Comparison of ENCODE assay signal across 10 mouse cellular contexts in genomic region chr13:108329693-108330092, GRCm38 (mm10). TPM values are rescaled to one million over a fixed set of nuclear protein-coding genes. Genes with fewer than 3 reads are reported as not detected.
DNase-seq lines count a peak whose midpoint lies in the region; ATAC-seq lines count a peak whose summit lies in the region.
"Had no signal": no experiment of that assay in that cellular context is flagged by ENCODE, and none has a peak within 500 bp of the region (broad histone marks: within the 10 kb centered on the region; RNA-seq: fewer than 3 reads in every experiment).

No protein-coding gene starts in this region.

- H3K27ac ChIP-seq in lung, embryonic 16.5 days (ENCODE audit: low read length), result no peak overlapping the region
- no peak overlapping the region for H3K27ac ChIP-seq in embryonic facial prominence, embryonic 14.5 days (replicated peaks; ENCODE audit: low read depth, low read length)
- no peak overlapping the region for H3K27ac ChIP-seq in hindbrain, embryonic 11.5 days (ENCODE audit: low read depth, low read length)
- H3K27ac ChIP-seq: embryonic facial prominence, embryonic 12.5 days had no signal

- H3K4me2 ChIP-seq in lung, embryonic 16.5 days (ENCODE audit: low read depth, low read length), result no peak overlapping the region
- H3K4me2 ChIP-seq in embryonic facial prominence, embryonic 14.5 days (ENCODE audit: low read depth, low read length), result no peak overlapping the region
- no peak overlapping the region for H3K4me2 ChIP-seq in hindbrain, embryonic 11.5 days (replicated peaks; ENCODE audit: low read depth, low read length)
- H3K4me2 ChIP-seq: embryonic facial prominence, embryonic 12.5 days had no signal

- no peak overlapping the region for H3K9ac ChIP-seq in lung, embryonic 16.5 days (ENCODE audit: low read length)
- H3K9ac ChIP-seq in embryonic facial prominence, embryonic 14.5 days (ENCODE audit: low read depth, low read length), result no peak overlapping the region
- H3K9ac ChIP-seq in hindbrain, embryonic 11.5 days (ENCODE audit: low read depth, low read length), result no peak overlapping the region
- H3K9ac ChIP-seq: embryonic facial prominence, embryonic 12.5 days had no signal

- no peaks in the 10 kb centered on the region for H3K9me3 ChIP-seq in lung, embryonic 16.5 days (ENCODE audit: control insufficient read depth, low read length)
- no peaks in the 10 kb centered on the region for H3K9me3 ChIP-seq in embryonic facial prominence, embryonic 14.5 days (ENCODE audit: control insufficient read depth, low read length)
- H3K9me3 ChIP-seq in hindbrain, embryonic 11.5 days (ENCODE audit: control insufficient read depth, low read length), result no peaks in the 10 kb centered on the region
- H3K9me3 ChIP-seq: embryonic facial prominence, embryonic 12.5 days had no signal

- WGBS in lung, embryonic 16.5 days, result 56% methylated on average over 3 of the region's 3 CpGs
- WGBS in embryonic facial prominence, embryonic 14.5 days, result 63% methylated on average over 3 of the region's 3 CpGs
- WGBS in hindbrain, embryonic 11.5 days, result 79% methylated on average over 3 of the region's 3 CpGs

- peak; percentile 52 for DNase-seq in cerebellum, adult 9-10 months
- DNase-seq in cerebellum, postnatal 4 days (ENCODE audit: low spot score in 2 of 2), result no peak
- no peak for DNase-seq in lung, adult 18-20 months
- DNase-seq in embryonic facial prominence, embryonic 14.5 days (ENCODE audit: low spot score), result peak; percentile 17
- peak; percentile 15 for DNase-seq in retina, adult 2 months (ENCODE audit: low read depth, low spot score)
- DNase-seq in spleen, postnatal 4 days (ENCODE audit: low spot score in 2 of 2), result no peak
- DNase-seq in hindbrain, embryonic 11.5 days (ENCODE audit: low spot score), result no peak
- DNase-seq: kidney, postnatal 14 days had no signal

- H3K27me3 ChIP-seq in lung, embryonic 16.5 days (ENCODE audit: control insufficient read depth, insufficient read depth, low read depth, low read length), result no peaks in the 10 kb centered on the region
- H3K27me3 ChIP-seq in embryonic facial prominence, embryonic 14.5 days (replicated peaks; ENCODE audit: control insufficient read depth, insufficient read depth, low read length), result no peaks in the 10 kb centered on the region
- H3K27me3 ChIP-seq in hindbrain, embryonic 11.5 days (ENCODE audit: control insufficient read depth, insufficient read depth, low read length), result no peaks in the 10 kb centered on the region
- H3K27me3 ChIP-seq: embryonic facial prominence, embryonic 12.5 days had no signal

- H3K36me3 ChIP-seq in lung, embryonic 16.5 days (ENCODE audit: control insufficient read depth, insufficient read depth, low read length), result peaks cover 3% of the 10 kb centered on the region
- no peaks in the 10 kb centered on the region for H3K36me3 ChIP-seq in embryonic facial prominence, embryonic 14.5 days (ENCODE audit: control insufficient read depth, insufficient read depth, low read length)
- no peaks in the 10 kb centered on the region for H3K36me3 ChIP-seq in hindbrain, embryonic 11.5 days (ENCODE audit: control insufficient read depth, insufficient read depth, low read length)

- peak; percentile 28; the same call in 1 of the 2 replicates for ATAC-seq in lung, embryonic 16.5 days (ENCODE audit: low read depth)
- ATAC-seq in embryonic facial prominence, embryonic 14.5 days (ENCODE audit: low read depth), result no peak
- ATAC-seq in hindbrain, embryonic 11.5 days (ENCODE audit: low FRiP score), result no peak

- no peaks in the 10 kb centered on the region for H3K4me1 ChIP-seq in lung, embryonic 16.5 days (replicated peaks; ENCODE audit: control insufficient read depth, insufficient read depth, low read length)
- H3K4me1 ChIP-seq in embryonic facial prominence, embryonic 14.5 days (ENCODE audit: control insufficient read depth, insufficient read depth, low read length), result no peaks in the 10 kb centered on the region
- H3K4me1 ChIP-seq in hindbrain, embryonic 11.5 days (replicated peaks; ENCODE audit: control insufficient read depth, insufficient read depth, low read length), result no peaks in the 10 kb centered on the region

- no peak overlapping the region for H3K4me3 ChIP-seq in lung, embryonic 16.5 days (ENCODE audit: low read length)
- H3K4me3 ChIP-seq in embryonic facial prominence, embryonic 14.5 days (ENCODE audit: low read depth, low read length), result no peak overlapping the region
- no peak overlapping the region for H3K4me3 ChIP-seq in hindbrain, embryonic 11.5 days (ENCODE audit: low read depth, low read length)
- H3K4me3 ChIP-seq: embryonic facial prominence, embryonic 12.5 days had no signal

RNA-seq across cellular contexts. Expression of gene Depdc1b, which starts 13.6 kb away (rescaled TPM):
- polyA plus RNA-seq in lung, embryonic 16.5 days (2015; fragmentation: Nextera tagmentation; extraction: Ambion mirVana), result 13.3 and 14.3 TPM in 2 replicates
- polyA plus RNA-seq in embryonic facial prominence, embryonic 14.5 days (2014; fragmentation: Nextera tagmentation; extraction: Ambion mirVana), result 5.6 and 7.4 TPM in 2 replicates
- 14.0 and 17.0 TPM in 2 replicates for polyA plus RNA-seq in hindbrain, embryonic 11.5 days (2014; fragmentation: Nextera tagmentation; extraction: Ambion mirVana)

Comparison
In these comparisons a context has a peak if more than half of its experiments do, and no peak if none do; other contexts are left out.
1. DNase-seq: peak in cerebellum, adult 9-10 months (single experiment), embryonic facial prominence, embryonic 14.5 days (single experiment) and retina, adult 2 months (single experiment); none in cerebellum, postnatal 4 days (0 of 2), lung, adult 18-20 months (0 of 2), spleen, postnatal 4 days (0 of 2) and hindbrain, embryonic 11.5 days (single experiment).